Mouse (Mus musculus) E14TG2a.4 (cell line): ENCODE data around the gene Olfr77.

ENCODE experiments used
- CTCF ChIP-seq: conservative IDR thresholded peaks from 2 replicates; pipeline ENCODE4 v1.5.1; 2014; ENCODE audit warnings: low read length
- POU5F1 ChIP-seq: IDR thresholded peaks from 2 replicates; pipeline ENCODE4 v1.6.1; 2014; ENCODE audit warnings: low read length, borderline replicate concordance

GRCm38 (mm10) chr9:19911170-19911569 lies 5.5 kb upstream of the Olfr77 start:
- TF ChIP-seq CTCF, result no peak
- TF ChIP-seq POU5F1, result no peak
